Mouse (Mus musculus): ENCODE results near the gene Cpped1. TPM values are rescaled to one million over a fixed set of nuclear protein-coding genes. Genes with fewer than 3 reads are reported as not detected.

The Cpped1 gene
- polyA plus RNA-seq, 1 experiment from 2014 or later = 16.2 TPM

Other genes with a start within 250 kb of the Cpped1 start
- gene Shisa9, start 74.7 kb upstream of the Cpped1 start, polyA plus RNA-seq (2014; fragmentation: Nextera tagmentation; extraction: Ambion mirVana) = 0.72 and 0.86 TPM in 2 replicates